Mouse (Mus musculus) neural tube, embryonic 14.5 days (tissue): ENCODE results near the gene Plcd1. TPM values are rescaled to one million over a fixed set of nuclear protein-coding genes. Genes with fewer than 3 reads are reported as not detected.

Experiments used
- ATAC-seq: fragments of 200-750 bp; cut with Nextera tagmentation; 2 replicates; pipeline ENCODE4 v1.8.0; 2017; ENCODE audit warnings: low read depth, mild to moderate bottlenecking, moderate TSS enrichment, moderate library complexity
- H3K27ac ChIP-seq: fragments of 300-500 bp; sonication (generic); 2 replicates; pipeline ENCODE4 v1.5.1; 2014; ENCODE audit warnings: low read depth, mild to moderate bottlenecking, control low read depth, low read length, moderate library complexity, mixed read lengths
- H3K27me3 ChIP-seq: fragments of 300-500 bp; sonication (generic); 2 replicates; pipeline ENCODE4 v1.6.1; 2014; ENCODE audit warnings: low read length; ENCODE audit not compliant: control insufficient read depth, insufficient read depth
- H3K36me3 ChIP-seq: fragments of 300-500 bp; sonication (generic); 2 replicates; pipeline ENCODE4 v1.6.1; 2014; ENCODE audit warnings: low read length, mixed read lengths; ENCODE audit not compliant: control insufficient read depth, insufficient read depth
- H3K4me1 ChIP-seq: fragments of 300-500 bp; sonication (generic); 2 replicates; pipeline ENCODE4 v1.6.1; 2014; ENCODE audit warnings: low read length; ENCODE audit not compliant: control insufficient read depth, insufficient read depth
- H3K4me2 ChIP-seq: fragments of 300-500 bp; sonication (generic); 2 replicates; pipeline ENCODE4 v1.6.1; 2014; ENCODE audit warnings: mild to moderate bottlenecking, low read depth, low read length, control low read depth
- H3K4me3 ChIP-seq: fragments of 300-500 bp; sonication (generic); 2 replicates; pipeline ENCODE4 v1.5.1; 2014; ENCODE audit warnings: low read depth, low read length, control low read depth, mixed read lengths
- H3K9ac ChIP-seq: fragments of 300-500 bp; sonication (generic); replicated peaks from 2 replicates; pipeline ENCODE4 v1.6.1; 2014; ENCODE audit warnings: low read depth, mild to moderate bottlenecking, control low read depth, low read length, mixed read lengths
- H3K9me3 ChIP-seq: fragments of 300-500 bp; sonication (generic); 2 replicates; pipeline ENCODE4 v1.6.1; 2016; ENCODE audit warnings: low read length; ENCODE audit not compliant: control insufficient read depth
- WGBS: fragments of 180-500 bp; shearing (Covaris S2); extraction: QIAGEN DNeasy Blood & Tissue Kit; methylation state at CpG from one replicate; pipeline ENCODE4 v1.1.7; 2014; 5-methylcytosine and 5-hydroxymethylcytosine counted together
- polyA plus RNA-seq: library from polyadenylated mRNA; unstranded; fragments of >200 nt; fragmentation: Nextera tagmentation; extraction: Ambion mirVana; gene quantifications from 2 replicates; pipeline ENCODE4 v1.2.1, GENCODE M21; 2014

The Plcd1 gene
- polyA plus RNA-seq, 1 experiment from 2014 or later, result 14.7 TPM

DNA sequence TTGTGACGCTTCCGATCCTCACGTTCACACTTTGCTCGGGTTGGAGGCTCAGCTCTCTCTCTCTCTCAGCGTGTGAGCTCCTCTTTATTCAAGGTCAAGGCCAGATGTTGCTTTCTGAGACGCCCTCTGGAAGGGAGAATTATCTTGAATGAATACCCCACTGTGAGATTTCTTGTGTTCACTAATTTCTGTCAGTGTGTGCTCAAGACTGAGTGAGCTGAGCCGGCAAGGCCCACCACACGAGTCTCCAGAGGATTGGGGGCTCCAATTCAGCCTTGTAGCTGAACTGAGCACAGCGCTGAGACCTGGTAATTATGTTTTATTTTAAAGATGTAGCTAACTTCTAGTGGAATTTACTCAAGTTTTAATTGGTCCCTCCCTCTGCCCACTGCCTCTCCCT is 60.8 kb downstream of the Plcd1 start:
- H3K27ac ChIP-seq, result 0 out of 2 replicates have a peak overlapping the region, but pooled peaks have one; percentile 18
- 39% methylated on average over 9 of the region's 9 CpGs for WGBS

DNA sequence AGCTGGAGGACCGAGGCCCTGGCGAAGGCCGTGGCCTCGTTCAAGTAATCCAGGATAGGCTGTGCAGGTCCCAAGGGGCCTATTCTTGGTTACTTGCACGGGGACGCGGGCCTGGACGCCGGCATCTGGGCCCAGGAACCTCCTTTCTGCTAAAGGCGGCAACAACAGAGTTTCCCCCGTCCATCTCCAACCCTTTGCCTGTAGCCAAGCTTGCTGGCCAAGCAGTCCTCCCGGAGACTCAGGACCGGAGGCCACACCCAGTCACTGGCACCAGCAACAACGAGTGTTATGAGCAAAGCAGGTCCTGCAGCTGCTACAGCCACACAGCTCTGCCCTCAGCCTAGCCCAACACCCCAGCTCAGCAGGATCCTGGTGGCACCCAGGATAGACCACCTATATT is 61.5 kb downstream of the Plcd1 start:
- Histone ChIP-seq H3K27ac (0 out of 2 replicates have a peak overlapping the region, but pooled peaks have one; percentile 18), H3K9ac (no peak overlapping the region), H3K27me3 (no peaks in the 10 kb centered on the region), H3K9me3 (no peaks in the 10 kb centered on the region), H3K4me2 (no peak overlapping the region), H3K4me1 (peaks cover 23% of the 10 kb centered on the region), H3K4me3 (no peak overlapping the region), H3K36me3 (no peaks in the 10 kb centered on the region)
- WGBS, result 66% methylated on average over 12 of the region's 14 CpGs
- no peak for ATAC-seq

More for the DNA sequence above, 60.8 kb downstream of the Plcd1 start:
- peaks cover 23% of the 10 kb centered on the region for H3K4me1 ChIP-seq
- no peaks in the 10 kb centered on the region for H3K27me3 ChIP-seq
- H3K36me3 ChIP-seq, result no peaks in the 10 kb centered on the region
- H3K4me2 ChIP-seq, result no peak overlapping the region
- no peak for ATAC-seq
- H3K9ac ChIP-seq, result no peak overlapping the region
- H3K9me3 ChIP-seq, result no peaks in the 10 kb centered on the region
- no peak overlapping the region for H3K4me3 ChIP-seq

DNA sequence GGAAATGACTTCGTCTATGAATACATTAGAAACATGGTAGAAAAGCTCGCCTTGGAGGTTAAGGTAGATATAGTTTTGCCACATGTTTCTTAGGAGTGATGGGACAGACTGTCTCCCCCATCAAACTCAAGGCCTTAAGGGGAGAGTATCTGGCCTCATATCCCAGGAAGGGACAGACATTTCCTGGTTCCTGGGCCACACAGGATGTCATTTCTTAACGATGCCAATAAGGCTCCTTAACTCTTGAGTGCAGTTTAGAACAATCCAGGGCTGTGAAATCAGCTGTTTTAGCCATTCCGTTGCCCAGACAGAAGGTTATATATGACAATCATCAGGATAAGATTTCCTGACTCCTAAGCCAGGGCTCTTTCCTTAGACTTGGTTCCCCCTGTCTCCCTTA is 62.3 kb downstream of the Plcd1 start:
- peaks cover 23% of the 10 kb centered on the region for H3K4me1 ChIP-seq
- H3K4me3 ChIP-seq, result no peak overlapping the region
- H3K9me3 ChIP-seq, result no peaks in the 10 kb centered on the region
- H3K9ac ChIP-seq, result no peak overlapping the region
- H3K36me3 ChIP-seq, result no peaks in the 10 kb centered on the region
- 80% methylated on average over 4 of the region's 4 CpGs for WGBS
- H3K27ac ChIP-seq, result no peak overlapping the region
- H3K4me2 ChIP-seq, result no peak overlapping the region
- no peak for ATAC-seq
- no peaks in the 10 kb centered on the region for H3K27me3 ChIP-seq

DNA sequence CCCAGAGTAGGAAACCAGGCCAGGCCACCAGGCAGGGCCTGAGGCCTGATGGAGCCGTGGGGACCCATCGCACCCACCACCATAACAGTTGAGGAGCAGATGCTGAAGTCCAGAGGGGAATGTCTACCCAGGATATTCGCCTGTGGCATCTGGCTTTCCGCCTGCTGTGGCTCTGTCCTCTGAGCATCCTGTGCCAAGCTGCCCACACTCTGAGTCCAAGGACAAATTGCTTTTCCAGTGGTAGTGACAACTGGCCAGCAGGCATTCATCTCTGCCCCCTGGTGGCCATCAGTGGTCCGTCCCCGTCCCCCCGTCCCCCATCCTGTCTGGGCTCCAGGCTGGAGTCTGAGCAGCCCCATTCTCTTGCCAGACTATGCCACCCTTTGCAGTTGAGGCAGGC is 63.7 kb downstream of the Plcd1 start:
- ATAC-seq, result peak; percentile 21; the same call in 1 of the 2 replicates
- Histone ChIP-seq H3K4me2 (no peak overlapping the region), H3K27ac (no peak overlapping the region), H3K4me1 (peaks cover 18% of the 10 kb centered on the region), H3K9ac (no peak overlapping the region), H3K4me3 (no peak overlapping the region), H3K9me3 (no peaks in the 10 kb centered on the region), H3K36me3 (no peaks in the 10 kb centered on the region), H3K27me3 (no peaks in the 10 kb centered on the region)
- WGBS, result 53% methylated on average over 7 of the region's 7 CpGs

DNA sequence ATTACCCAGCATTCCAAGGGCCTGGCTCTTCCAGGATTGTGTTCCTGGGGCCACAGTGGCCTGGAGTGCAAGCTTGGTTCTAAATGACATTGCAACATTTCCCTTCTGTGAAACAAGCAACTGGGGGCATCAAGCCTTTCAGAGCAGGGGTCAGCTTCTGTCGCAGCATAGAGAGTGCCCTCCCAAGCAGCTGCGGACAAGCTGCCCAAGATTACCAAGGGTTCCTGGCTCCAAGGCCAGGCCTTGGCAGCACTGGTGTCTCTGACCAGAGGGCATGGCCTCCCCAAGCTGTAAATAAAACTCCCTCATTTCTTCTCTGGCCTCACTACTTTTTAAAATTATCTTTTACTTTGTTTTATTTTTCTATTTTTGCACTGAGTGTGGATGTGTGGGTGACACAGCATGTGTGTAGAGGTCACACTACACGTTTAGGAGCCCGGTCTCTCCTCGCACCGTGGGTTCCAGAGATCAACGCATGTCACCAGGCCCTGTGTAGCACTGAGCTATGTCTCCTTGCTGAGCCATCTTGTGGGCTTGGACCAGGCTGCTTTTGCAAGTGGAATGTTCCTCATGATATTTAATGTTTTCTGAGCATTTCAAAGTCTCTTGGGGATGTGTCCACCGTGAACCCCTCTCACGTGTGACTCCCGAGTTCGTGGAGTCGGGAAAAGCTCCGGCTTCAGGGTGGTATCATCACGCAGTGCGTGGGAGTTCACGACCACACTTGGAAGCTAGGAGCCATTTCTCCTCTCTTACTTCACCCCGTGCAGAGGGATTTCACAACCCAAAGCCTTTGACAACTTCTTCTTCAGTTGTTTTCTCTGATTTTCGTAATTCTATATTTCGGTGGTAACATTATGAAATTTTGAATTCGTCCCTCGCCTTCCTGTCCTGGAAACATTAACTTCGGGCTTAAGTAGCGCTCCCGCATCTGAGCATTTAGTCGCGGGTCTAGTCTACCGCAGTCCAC is 64.8 kb downstream of the Plcd1 start:
- H3K27ac ChIP-seq, result no peak overlapping the region
- no peak overlapping the region for H3K9ac ChIP-seq
- no peaks in the 10 kb centered on the region for H3K9me3 ChIP-seq
- WGBS, result 96% methylated on average over 27 of the region's 27 CpGs
- ATAC-seq, result no peak
- no peaks in the 10 kb centered on the region for H3K27me3 ChIP-seq
- H3K4me2 ChIP-seq, result no peak overlapping the region
- H3K36me3 ChIP-seq, result no peaks in the 10 kb centered on the region
- no peak overlapping the region for H3K4me3 ChIP-seq
- H3K4me1 ChIP-seq, result peaks cover 7% of the 10 kb centered on the region

DNA sequence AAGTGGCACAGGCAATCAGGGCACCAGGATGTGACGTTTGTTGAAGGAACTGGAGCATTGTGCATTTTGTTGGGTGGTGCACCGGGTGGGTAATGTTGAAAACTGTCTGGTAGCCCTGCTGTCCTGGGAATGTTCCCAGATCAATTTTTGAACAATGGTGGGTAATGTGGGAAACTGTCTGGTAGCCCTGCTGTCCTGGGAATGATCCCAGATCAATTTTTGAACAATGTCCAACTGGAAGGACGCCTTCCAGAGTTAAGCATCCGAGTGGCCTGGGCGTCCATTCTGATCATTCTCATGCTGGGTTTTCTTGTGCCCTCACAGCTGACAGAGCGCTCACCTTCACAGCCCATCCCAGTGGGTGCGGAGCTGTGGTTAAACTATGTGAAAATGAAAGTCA is 66.0 kb downstream of the Plcd1 start:
- H3K9me3 ChIP-seq, result no peaks in the 10 kb centered on the region
- no peak overlapping the region for H3K4me3 ChIP-seq
- WGBS, result 86% methylated on average over 7 of the region's 7 CpGs
- H3K4me2 ChIP-seq, result no peak overlapping the region
- no peaks in the 10 kb centered on the region for H3K27me3 ChIP-seq
- no peaks in the 10 kb centered on the region; the same call in 1 of the 2 replicates for H3K4me1 ChIP-seq
- H3K36me3 ChIP-seq, result no peaks in the 10 kb centered on the region
- no peak overlapping the region for H3K9ac ChIP-seq
- no peak overlapping the region for H3K27ac ChIP-seq
- no peak for ATAC-seq

DNA sequence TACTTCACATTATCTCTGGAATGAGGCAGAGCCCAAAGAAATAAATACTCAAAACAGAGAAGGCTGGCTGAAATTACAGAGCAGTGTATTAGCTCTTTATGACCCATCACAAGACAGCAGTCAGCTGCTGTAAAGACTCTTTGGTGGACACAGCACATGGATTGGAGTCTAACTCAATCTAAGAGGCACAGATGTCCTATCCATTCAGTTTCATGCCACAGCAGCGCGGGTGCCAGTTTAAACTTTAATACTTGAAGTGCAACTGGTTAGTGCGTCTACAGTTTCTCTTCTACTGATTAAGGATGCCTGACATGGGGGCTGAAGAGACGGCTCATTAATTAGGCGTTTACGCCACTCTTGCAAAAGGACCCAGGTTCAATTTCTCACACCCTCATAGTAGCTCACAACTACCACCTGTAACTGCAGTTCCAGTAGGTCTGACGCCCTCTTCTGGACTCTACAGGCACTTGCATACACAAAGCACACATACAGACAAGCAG is 67.4 kb downstream of the Plcd1 start:
- H3K9me3 ChIP-seq, result no peaks in the 10 kb centered on the region
- no peaks in the 10 kb centered on the region for H3K4me1 ChIP-seq
- 84% methylated on average over 7 of the region's 7 CpGs for WGBS
- H3K27me3 ChIP-seq, result no peaks in the 10 kb centered on the region
- no peak overlapping the region for H3K4me3 ChIP-seq
- no peak overlapping the region for H3K4me2 ChIP-seq
- H3K9ac ChIP-seq, result no peak overlapping the region
- H3K27ac ChIP-seq, result no peak overlapping the region
- no peaks in the 10 kb centered on the region for H3K36me3 ChIP-seq
- no peak for ATAC-seq

DNA sequence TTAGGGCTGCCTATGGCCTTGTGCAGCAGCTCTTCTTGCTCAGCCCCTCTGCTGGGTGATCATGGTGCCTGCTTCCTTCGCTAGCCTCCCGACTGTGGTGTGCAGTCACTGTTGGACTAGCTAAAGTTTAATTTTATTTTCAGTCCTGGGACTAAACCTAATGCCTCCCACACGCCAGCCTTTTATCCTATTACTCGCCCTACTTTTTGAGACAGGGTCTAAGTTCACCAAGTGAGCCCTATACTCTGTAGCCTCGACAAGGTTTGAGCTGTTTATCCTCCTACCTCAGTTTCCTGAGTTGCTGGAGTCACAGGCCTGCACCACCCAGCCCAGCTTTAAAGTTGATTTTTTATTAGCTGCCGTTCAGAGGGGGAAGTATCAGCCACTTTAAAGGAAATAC is 68.0 kb downstream of the Plcd1 start:
- H3K9me3 ChIP-seq, result no peaks in the 10 kb centered on the region
- no peak overlapping the region for H3K9ac ChIP-seq
- no peak overlapping the region for H3K27ac ChIP-seq
- H3K27me3 ChIP-seq, result no peaks in the 10 kb centered on the region
- ATAC-seq, result no peak
- WGBS, result 83% methylated on average over 6 of the region's 6 CpGs
- H3K4me2 ChIP-seq, result no peak overlapping the region
- H3K4me1 ChIP-seq, result no peaks in the 10 kb centered on the region
- no peak overlapping the region for H3K4me3 ChIP-seq
- H3K36me3 ChIP-seq, result no peaks in the 10 kb centered on the region

DNA sequence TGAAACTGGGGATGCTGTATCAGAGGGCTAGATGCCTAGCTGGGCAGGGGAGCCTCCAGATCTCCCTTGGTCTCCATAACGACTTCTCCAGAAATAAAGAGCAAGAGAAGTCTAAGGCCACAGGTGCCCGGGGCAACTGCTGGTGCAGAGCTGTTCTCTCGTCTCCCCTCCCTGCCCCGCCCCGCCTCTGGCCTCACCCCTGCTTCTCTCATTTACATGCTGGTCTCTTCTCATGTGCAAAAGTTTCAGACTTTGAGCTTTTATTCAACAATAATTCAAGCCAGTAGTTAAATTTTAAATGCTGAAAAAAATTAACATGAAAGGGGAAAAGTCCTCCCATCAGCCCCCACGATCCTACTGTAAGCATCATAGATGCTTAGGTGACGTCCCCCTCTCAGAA is 71.6 kb downstream of the Plcd1 start:
- Histone ChIP-seq H3K4me3 (no peak overlapping the region), H3K4me1 (no peaks in the 10 kb centered on the region), H3K27me3 (no peaks in the 10 kb centered on the region), H3K36me3 (peaks cover 3% of the 10 kb centered on the region; the same call in 1 of the 2 replicates), H3K4me2 (no peak overlapping the region), H3K9ac (no peak overlapping the region), H3K27ac (no peak overlapping the region), H3K9me3 (no peaks in the 10 kb centered on the region)
- WGBS, result 74% methylated on average over 7 of the region's 7 CpGs
- ATAC-seq, result no peak
